Mouse (Mus musculus): ENCODE data around the gene Mymx. TPM values are rescaled to one million over a fixed set of nuclear protein-coding genes. Genes with fewer than 3 reads are reported as not detected.

Gene Mymx
- polyA plus RNA-seq, 1 experiment from 2014 or later = 4.8 TPM

GRCm38 (mm10) chr17:45602984-45603383 is 1.1 kb upstream of the Mymx start:
- WGBS = 80% methylated on average over 3 of the region's 3 CpGs
- H3K27me3 ChIP-seq (ENCODE audit: control insufficient read depth, insufficient read depth, low read length) = peaks cover 15% of the 10 kb centered on the region

DNA sequence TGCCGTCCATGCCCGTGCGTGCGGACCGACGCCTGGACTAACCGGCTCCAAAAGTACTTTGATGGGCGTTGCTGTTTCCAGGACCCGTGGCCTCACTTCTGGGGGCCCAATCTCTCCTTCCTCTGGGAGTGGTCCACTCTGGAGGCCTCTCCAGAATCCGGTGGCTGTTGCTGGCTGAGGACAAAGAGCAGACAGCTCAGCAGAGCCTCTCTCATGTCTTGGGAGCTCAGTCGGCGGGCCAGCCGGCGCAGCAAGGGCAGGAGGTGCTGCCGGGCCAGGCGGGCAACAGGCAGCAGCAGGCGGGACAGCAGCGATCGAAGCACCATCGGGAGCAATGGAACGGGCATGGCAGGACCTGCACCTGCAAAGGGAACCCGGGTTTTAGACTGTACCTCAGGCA is 577 bp downstream of the Mymx start:
- H3K4me2 ChIP-seq (ENCODE audit: low read depth, severe bottlenecking) = peak overlapping the region; percentile 16; the same call in 1 of the 2 replicates
- H3K27ac ChIP-seq (replicated peaks; ENCODE audit: low read depth, low read length) = no peak overlapping the region
- DNase-seq (ENCODE audit: low spot score) (no peak), ATAC-seq (ENCODE audit: insufficient number of reproducible peaks, low FRiP score, low TSS enrichment, low read depth) (no peak)
- H3K9ac ChIP-seq (ENCODE audit: low read length) = peak overlapping the region; percentile 45
- peaks cover 16% of the 10 kb centered on the region for H3K4me1 ChIP-seq (ENCODE audit: control insufficient read depth, insufficient read depth, low read length)
- H3K9me3 ChIP-seq (ENCODE audit: control insufficient read depth, low read length) = no peaks in the 10 kb centered on the region
- H3K36me3 ChIP-seq (ENCODE audit: control insufficient read depth, insufficient read depth, low read length) = no peaks in the 10 kb centered on the region
- peaks cover 18% of the 10 kb centered on the region for H3K27me3 ChIP-seq (ENCODE audit: control insufficient read depth, insufficient read depth, low read length)
- 16% methylated on average over 22 of the region's 22 CpGs for WGBS
- H3K4me3 ChIP-seq (ENCODE audit: low read depth, low read length) = no peak overlapping the region

More at GRCm38 (mm10) chr17:45602984-45603383, 1.1 kb upstream of the Mymx start:
- Histone ChIP-seq H3K36me3 (ENCODE audit: control insufficient read depth, insufficient read depth, low read length) (no peaks in the 10 kb centered on the region), H3K4me1 (ENCODE audit: control insufficient read depth, insufficient read depth, low read length) (peaks cover 12% of the 10 kb centered on the region), H3K27ac (replicated peaks; ENCODE audit: low read depth, low read length) (no peak overlapping the region), H3K4me2 (ENCODE audit: low read depth, severe bottlenecking) (no peak overlapping the region), H3K4me3 (ENCODE audit: low read depth, low read length) (no peak overlapping the region), H3K9ac (ENCODE audit: low read length) (no peak overlapping the region), H3K9me3 (ENCODE audit: control insufficient read depth, low read length) (no peaks in the 10 kb centered on the region)
- no peak for DNase-seq (ENCODE audit: low spot score)
- no peak for ATAC-seq (ENCODE audit: insufficient number of reproducible peaks, low FRiP score, low TSS enrichment, low read depth)

DNA sequence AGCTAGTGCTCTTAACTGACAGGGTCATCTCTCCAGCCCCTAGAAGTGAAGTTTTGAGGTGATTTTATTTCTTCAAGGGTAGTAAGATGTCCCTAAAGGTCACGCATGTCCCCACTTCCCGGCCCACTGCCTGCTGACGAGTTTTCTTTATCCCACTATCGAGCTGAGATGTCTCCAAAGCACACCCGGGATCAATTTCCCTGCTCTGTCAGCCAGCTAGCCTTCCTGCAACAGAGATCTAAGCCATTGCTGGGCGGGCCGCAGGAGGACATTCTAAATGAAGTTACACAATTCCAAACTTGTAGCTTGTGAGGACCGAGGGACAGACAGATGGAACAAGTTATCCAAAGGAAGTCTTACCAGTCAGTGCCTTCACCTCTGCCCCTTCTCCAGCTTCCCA is 1.6 kb downstream of the Mymx start:
- Histone ChIP-seq H3K4me1 (ENCODE audit: control insufficient read depth, insufficient read depth, low read length) (peaks cover 20% of the 10 kb centered on the region), H3K4me3 (ENCODE audit: low read depth, low read length) (no peak overlapping the region), H3K27ac (replicated peaks; ENCODE audit: low read depth, low read length) (no peak overlapping the region), H3K36me3 (ENCODE audit: control insufficient read depth, insufficient read depth, low read length) (no peaks in the 10 kb centered on the region), H3K9me3 (ENCODE audit: control insufficient read depth, low read length) (no peaks in the 10 kb centered on the region), H3K9ac (ENCODE audit: low read length) (no peak overlapping the region), H3K4me2 (ENCODE audit: low read depth, severe bottlenecking) (no peak overlapping the region), H3K27me3 (ENCODE audit: control insufficient read depth, insufficient read depth, low read length) (peaks cover 20% of the 10 kb centered on the region)
- 38% methylated on average over 8 of the region's 8 CpGs for WGBS
- DNase-seq (ENCODE audit: low spot score) (no peak), ATAC-seq (ENCODE audit: insufficient number of reproducible peaks, low FRiP score, low TSS enrichment, low read depth) (no peak)

- Histone ChIP-seq H3K36me3 (ENCODE audit: control insufficient read depth, insufficient read depth, low read length) (no peaks in the 10 kb centered on the region), H3K4me1 (ENCODE audit: control insufficient read depth, insufficient read depth, low read length) (peaks cover 25% of the 10 kb centered on the region), H3K9ac (ENCODE audit: low read length) (peak within 1 kb of the TSS; percentile 19; the same call in 1 of the 2 replicates), H3K9me3 (ENCODE audit: control insufficient read depth, low read length) (no peaks in the 10 kb centered on the region; the same call in 1 of the 2 replicates), H3K4me3 (ENCODE audit: low read depth, low read length) (peak within 1 kb of the TSS; percentile 25), H3K4me2 (ENCODE audit: low read depth, severe bottlenecking) (peak within 1 kb of the TSS; percentile 67), H3K27ac (replicated peaks; ENCODE audit: low read depth, low read length) (no peak within 1 kb of the TSS), H3K27me3 (ENCODE audit: control insufficient read depth, insufficient read depth, low read length) (peaks cover 26% of the 10 kb centered on the region)
- DNase-seq (ENCODE audit: low spot score) (peak; percentile 65), ATAC-seq (ENCODE audit: insufficient number of reproducible peaks, low FRiP score, low TSS enrichment, low read depth) (0 out of 2 replicates have a peak, but pooled peaks have one; percentile 4)
- whole genome bisulfite sequencing = 16% methylated on average over 32 of the region's 32 CpGs
Observed at GRCm38 (mm10) chr17:45599446-45600242, 2.3 kb downstream of the Mymx start, which contains the start of gene Slc29a1. Gene Slc29a1 (minus strand): TSS chr17:45599606.

- no peaks in the 10 kb centered on the region; the same call in 1 of the 2 replicates for H3K9me3 ChIP-seq (ENCODE audit: control insufficient read depth, low read length)
- H3K36me3 ChIP-seq (ENCODE audit: control insufficient read depth, insufficient read depth, low read length) = no peaks in the 10 kb centered on the region
- no peak for ATAC-seq (ENCODE audit: insufficient number of reproducible peaks, low FRiP score, low TSS enrichment, low read depth)
- WGBS = 61% methylated on average over 3 of the region's 3 CpGs
- no peak overlapping the region; the same call in 1 of the 2 replicates for H3K4me2 ChIP-seq (ENCODE audit: low read depth, severe bottlenecking)
- H3K4me1 ChIP-seq (ENCODE audit: control insufficient read depth, insufficient read depth, low read length) = peaks cover 29% of the 10 kb centered on the region
- peaks cover 32% of the 10 kb centered on the region for H3K27me3 ChIP-seq (ENCODE audit: control insufficient read depth, insufficient read depth, low read length)
- no peak overlapping the region for H3K27ac ChIP-seq (replicated peaks; ENCODE audit: low read depth, low read length)
- no peak for DNase-seq (ENCODE audit: low spot score)
- no peak overlapping the region for H3K9ac ChIP-seq (ENCODE audit: low read length)
- no peak overlapping the region for H3K4me3 ChIP-seq (ENCODE audit: low read depth, low read length)
Observed at GRCm38 (mm10) chr17:45598891-45599290, 3.0 kb downstream of the Mymx start.

GRCm38 (mm10) chr17:45598376-45598775 is 3.5 kb downstream of the Mymx start:
- Histone ChIP-seq H3K4me1 (ENCODE audit: control insufficient read depth, insufficient read depth, low read length) (peaks cover 32% of the 10 kb centered on the region), H3K9me3 (ENCODE audit: control insufficient read depth, low read length) (no peaks in the 10 kb centered on the region; the same call in 1 of the 2 replicates), H3K36me3 (ENCODE audit: control insufficient read depth, insufficient read depth, low read length) (no peaks in the 10 kb centered on the region), H3K4me2 (ENCODE audit: low read depth, severe bottlenecking) (no peak overlapping the region), H3K9ac (ENCODE audit: low read length) (no peak overlapping the region), H3K4me3 (ENCODE audit: low read depth, low read length) (no peak overlapping the region), H3K27ac (replicated peaks; ENCODE audit: low read depth, low read length) (no peak overlapping the region), H3K27me3 (ENCODE audit: control insufficient read depth, insufficient read depth, low read length) (peaks cover 36% of the 10 kb centered on the region)
- DNase-seq (ENCODE audit: low spot score) (no peak), ATAC-seq (ENCODE audit: insufficient number of reproducible peaks, low FRiP score, low TSS enrichment, low read depth) (no peak)
- WGBS = 91% methylated on average over 2 of the region's 2 CpGs

DNA sequence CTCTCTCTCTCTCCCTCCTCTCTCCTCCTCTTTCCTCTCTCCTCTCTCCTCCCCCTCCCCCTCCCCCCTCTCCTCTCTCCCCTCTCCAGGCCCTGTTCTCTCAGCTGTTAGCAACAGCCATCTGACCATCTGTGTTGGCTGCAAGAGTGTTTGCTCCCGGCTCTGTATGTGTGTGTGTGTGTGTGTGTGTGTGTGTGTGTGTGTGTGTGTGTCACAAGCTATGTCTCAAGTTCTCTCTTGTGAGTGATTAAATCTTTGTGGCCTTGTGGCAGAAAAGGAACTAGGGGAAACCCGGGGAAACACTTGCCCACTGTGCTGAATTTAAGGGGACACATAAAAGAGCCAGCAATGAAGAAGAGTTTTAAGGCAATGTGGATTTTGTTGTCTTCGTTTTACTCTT is 4.1 kb downstream of the Mymx start:
- Histone ChIP-seq H3K36me3 (ENCODE audit: control insufficient read depth, insufficient read depth, low read length) (no peaks in the 10 kb centered on the region), H3K27me3 (ENCODE audit: control insufficient read depth, insufficient read depth, low read length) (peaks cover 39% of the 10 kb centered on the region), H3K27ac (replicated peaks; ENCODE audit: low read depth, low read length) (no peak overlapping the region), H3K9ac (ENCODE audit: low read length) (no peak overlapping the region), H3K9me3 (ENCODE audit: control insufficient read depth, low read length) (no peaks in the 10 kb centered on the region; the same call in 1 of the 2 replicates), H3K4me3 (ENCODE audit: low read depth, low read length) (no peak overlapping the region), H3K4me2 (ENCODE audit: low read depth, severe bottlenecking) (no peak overlapping the region), H3K4me1 (ENCODE audit: control insufficient read depth, insufficient read depth, low read length) (peaks cover 34% of the 10 kb centered on the region)
- WGBS = 36% methylated on average over 3 of the region's 3 CpGs
- DNase-seq (ENCODE audit: low spot score) (no peak), ATAC-seq (ENCODE audit: insufficient number of reproducible peaks, low FRiP score, low TSS enrichment, low read depth) (no peak)

- Histone ChIP-seq H3K9ac (ENCODE audit: low read length) (no peak overlapping the region), H3K4me2 (ENCODE audit: low read depth, severe bottlenecking) (no peak overlapping the region), H3K36me3 (ENCODE audit: control insufficient read depth, insufficient read depth, low read length) (no peaks in the 10 kb centered on the region), H3K27me3 (ENCODE audit: control insufficient read depth, insufficient read depth, low read length) (peaks cover 37% of the 10 kb centered on the region), H3K4me1 (ENCODE audit: control insufficient read depth, insufficient read depth, low read length) (peaks cover 35% of the 10 kb centered on the region), H3K9me3 (ENCODE audit: control insufficient read depth, low read length) (no peaks in the 10 kb centered on the region; the same call in 1 of the 2 replicates), H3K4me3 (ENCODE audit: low read depth, low read length) (no peak overlapping the region), H3K27ac (replicated peaks; ENCODE audit: low read depth, low read length) (0 out of 2 replicates have a peak overlapping the region, but pooled peaks have one; percentile 14)
- DNase-seq (ENCODE audit: low spot score) (peak; percentile 63), ATAC-seq (ENCODE audit: insufficient number of reproducible peaks, low FRiP score, low TSS enrichment, low read depth) (no peak)
- WGBS = 27% methylated on average over 11 of the region's 11 CpGs
Observed at GRCm38 (mm10) chr17:45596631-45597396, 5.1 kb downstream of the Mymx start.

All from limb, embryonic 11.5 days (tissue).